Mouse (Mus musculus): ENCODE data around the gene Cspg5.

The Cspg5 gene

DNA sequence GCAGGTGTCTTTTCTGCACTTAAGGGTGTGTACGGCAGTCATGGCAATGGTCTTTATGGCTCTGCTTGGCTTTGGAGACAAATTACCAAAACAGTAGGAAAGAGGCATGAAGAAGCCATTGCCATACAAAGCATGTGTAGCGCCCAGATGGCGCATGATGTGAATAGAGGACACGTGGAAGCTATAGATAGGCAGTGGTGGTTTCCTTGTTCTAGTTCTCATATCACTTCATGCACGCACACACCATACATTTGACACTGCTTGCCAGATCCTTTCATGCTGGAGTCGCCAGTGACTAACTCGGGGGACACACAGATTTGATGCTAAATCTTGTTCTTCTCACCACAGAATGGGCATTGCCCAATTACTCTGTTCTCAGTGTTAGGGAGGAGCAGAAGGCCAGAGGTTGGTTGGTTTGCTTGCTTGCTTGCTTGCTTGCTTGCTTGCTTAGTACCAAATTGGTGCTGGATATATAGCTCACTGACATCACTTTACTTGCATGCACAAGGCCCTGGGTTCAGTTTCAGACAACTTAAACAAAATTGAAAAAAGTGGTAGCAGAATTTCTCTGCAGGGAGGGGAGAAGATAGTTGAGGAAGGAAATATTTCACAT is at the start of gene Cspg5:
Gene Cspg5 (plus strand): TSS at position 563 of the 613 bp plus-strand sequence.
- DNase-seq (ENCODE audit: low read depth) = peak; percentile 16

DNA sequence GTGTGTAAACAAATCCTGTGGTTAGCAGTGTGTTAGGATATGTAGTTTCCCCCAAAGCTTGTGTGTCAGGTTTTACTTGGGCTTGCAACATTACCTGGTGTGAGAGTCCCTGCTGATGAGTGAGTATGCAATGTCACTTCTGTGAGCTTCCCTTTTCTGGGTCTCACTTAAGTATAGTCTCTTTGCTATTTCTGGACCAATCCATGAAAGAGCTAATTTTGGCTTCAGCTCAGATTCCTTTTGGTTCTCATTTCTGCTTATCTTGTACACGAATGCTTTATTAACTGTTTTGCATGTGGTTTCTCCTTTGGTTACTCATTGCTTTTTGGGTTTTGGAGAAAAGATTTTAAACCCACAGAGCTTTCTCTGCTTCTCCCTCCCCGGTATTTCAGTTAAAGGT is 43.7 kb upstream of the Cspg5 start:
- peak; percentile 25 for DNase-seq (ENCODE audit: low read depth)

DNA sequence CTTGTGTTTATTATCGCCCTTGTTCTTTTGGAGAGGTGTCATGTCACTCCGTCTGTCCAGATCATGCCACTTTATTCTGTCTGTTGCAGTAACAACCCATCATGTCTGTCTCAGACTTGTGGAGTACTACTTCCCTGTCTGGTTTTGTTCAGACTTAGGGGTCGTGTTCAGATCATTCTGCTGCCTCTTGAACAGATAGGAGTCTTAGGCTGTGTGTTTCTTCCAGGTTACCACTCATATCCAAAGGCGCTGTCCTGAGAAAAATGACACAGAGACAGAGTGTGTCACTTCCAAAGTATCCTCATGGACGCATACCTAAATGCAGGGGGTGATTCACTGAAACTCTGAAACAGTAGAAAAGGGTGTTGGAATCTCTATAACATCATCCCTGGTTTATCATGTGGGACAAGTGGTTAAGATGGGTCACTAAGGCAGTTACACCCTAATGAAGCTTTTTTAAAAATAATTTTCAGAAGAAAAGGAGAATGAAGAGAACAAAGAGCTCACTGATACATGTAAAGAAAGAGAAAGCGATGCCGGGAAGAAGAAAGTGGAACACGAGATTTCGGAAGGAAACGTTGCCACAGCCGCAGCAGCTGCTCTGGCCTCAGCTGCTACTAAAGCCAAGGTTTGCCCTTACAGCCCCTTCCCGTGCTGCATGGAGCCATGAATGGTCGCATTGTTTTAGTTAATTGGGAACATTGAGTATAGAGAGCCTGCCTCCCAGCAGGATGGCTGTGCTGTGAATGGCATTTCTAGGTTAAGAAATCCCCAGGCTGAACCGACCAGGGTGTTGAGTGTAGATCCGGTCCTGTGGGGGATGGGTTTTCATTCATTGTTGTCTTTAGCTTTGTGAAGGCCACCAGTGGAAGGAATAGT is 37.8 kb upstream of the Cspg5 start:
- DNase-seq (ENCODE audit: low read depth) = no peak

DNA sequence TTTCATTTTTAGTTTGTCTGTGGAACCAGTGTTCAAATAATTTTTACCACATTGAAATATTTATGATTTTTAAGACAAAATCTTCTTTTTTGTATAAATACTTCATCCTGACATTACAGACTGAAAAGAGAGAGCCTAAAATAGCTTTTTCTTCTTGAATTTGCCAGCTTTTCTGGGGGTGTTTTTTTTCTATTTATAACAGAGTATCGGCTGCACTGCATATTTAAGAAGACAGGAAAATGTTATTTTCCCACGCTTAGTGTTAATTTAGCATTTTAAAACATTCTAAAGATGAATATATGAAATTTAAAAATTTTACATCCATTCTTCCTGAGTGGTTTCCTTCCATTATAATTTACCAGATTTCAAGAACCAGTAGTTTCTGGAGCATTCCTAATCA is 37.1 kb upstream of the Cspg5 start:
- no peak for DNase-seq (ENCODE audit: low read depth)

DNA sequence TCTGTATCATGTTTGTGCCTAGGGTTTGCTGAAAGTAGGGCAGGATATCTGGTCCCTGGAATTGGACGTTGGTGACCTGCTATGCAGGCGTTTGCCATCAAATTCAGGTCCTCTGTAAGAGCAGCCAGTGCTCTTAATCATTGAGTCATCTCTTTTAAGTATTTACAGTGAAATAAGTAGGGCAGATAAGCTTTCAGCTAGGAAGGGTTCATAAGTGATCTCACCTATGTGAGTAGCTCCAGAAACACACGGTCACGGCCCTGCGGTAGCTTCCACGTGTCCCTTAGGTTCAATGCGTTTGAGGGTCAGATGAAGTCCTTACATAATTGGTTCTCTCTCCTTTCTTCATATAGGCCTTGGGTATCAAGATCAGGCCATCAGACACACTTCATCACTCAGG is 35.3 kb upstream of the Cspg5 start:
- no peak for DNase-seq (ENCODE audit: low read depth)

DNA sequence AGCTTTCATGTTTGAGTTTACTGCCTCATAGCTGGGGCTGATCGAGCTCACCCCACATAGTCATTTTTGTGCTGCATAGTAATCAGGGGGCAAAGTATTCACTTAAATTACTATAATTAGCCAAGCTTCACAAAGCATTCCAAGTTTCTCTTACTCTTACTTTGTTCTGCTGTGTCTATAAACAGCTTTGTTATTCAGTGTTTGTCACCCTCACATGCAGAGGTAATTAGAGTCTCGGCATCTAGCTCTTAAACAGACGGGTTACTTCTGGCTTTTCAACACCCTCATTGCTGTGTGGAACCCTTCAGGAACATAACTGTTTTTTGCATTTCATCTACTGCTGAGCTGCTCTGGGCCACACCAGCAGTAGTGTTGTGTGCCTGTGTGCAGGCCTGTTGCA is 34.6 kb upstream of the Cspg5 start:
- no peak for DNase-seq (ENCODE audit: low read depth)

DNA sequence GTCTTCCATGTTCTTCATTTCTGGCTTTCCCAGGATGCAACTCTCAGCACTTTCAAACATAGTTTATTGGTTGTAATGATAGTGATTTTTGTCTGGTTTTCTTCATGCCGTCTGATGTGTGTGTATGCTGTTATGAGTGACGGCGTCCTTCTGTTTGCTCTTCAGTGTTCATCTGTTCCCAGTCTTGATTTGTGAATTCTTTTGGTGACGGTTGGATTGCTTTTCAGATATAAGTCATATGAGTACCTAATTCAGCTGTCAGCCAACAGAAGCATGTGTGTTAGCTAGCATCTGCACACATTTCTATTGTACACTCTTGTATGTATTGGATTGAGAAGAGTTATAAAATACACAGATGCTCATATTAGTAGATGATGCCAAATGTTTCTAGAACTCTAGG is 19.3 kb upstream of the Cspg5 start:
- DNase-seq (ENCODE audit: low read depth) = no peak

DNA sequence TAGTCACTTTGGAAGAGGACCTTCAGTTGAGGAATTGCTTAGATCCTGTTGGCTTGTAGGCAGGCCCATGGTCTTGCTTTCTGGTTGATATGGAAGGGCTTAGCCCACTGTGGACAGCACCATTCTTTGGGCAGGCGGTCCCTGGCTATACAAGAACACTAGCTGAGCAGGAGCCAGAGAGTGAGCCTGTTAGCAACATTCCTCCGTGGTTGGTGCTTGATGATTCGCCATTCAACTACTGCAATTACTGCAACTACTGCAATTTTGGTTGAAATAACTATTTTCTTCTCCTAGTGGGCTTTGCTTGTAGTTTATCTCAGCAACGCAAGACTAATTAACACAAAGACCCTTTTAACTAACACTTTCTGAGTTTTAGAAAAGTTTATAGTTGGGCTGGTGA is 17.4 kb upstream of the Cspg5 start:
- no peak for DNase-seq (ENCODE audit: low read depth)

DNA sequence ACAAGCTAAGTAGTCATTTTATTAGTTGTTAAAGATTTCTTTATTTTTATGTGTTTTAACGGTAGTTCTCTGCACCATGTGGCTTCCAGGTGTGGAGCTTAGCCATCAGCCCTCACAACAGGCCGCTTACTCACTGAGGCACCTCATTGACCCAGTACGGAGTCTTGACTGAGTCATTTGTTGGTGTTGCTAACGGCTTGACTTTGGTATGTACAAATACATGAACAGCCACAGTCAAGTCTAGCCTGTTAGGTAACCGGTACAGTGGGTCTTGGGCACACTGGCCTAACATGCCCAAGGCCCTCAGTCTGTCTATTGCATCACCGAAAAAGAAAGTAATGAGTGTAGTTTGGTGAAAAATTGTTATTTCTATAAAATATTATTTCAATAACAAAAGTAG is 14.9 kb upstream of the Cspg5 start:
- DNase-seq (ENCODE audit: low read depth) = peak; percentile 29

DNA sequence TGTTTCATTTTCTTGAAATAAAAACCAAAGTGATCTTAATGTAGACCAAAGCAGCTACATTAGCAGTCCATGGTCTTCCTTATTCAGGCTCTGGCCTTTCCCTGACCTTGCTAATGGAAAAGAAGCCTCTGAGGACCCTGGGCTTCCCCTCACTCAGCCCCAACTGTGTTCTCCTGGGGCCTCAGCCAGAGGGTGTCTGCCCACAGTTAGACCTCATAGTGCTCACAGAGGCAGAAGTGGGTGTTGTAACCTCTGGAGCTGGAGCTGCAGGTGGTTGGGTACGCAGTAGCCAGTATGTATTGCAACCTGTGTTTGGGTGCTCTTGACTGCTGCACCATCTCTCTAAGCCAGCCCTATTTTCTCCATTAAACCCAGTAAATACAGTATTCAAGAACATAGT is 14.5 kb upstream of the Cspg5 start:
- no peak for DNase-seq (ENCODE audit: low read depth)

DNA sequence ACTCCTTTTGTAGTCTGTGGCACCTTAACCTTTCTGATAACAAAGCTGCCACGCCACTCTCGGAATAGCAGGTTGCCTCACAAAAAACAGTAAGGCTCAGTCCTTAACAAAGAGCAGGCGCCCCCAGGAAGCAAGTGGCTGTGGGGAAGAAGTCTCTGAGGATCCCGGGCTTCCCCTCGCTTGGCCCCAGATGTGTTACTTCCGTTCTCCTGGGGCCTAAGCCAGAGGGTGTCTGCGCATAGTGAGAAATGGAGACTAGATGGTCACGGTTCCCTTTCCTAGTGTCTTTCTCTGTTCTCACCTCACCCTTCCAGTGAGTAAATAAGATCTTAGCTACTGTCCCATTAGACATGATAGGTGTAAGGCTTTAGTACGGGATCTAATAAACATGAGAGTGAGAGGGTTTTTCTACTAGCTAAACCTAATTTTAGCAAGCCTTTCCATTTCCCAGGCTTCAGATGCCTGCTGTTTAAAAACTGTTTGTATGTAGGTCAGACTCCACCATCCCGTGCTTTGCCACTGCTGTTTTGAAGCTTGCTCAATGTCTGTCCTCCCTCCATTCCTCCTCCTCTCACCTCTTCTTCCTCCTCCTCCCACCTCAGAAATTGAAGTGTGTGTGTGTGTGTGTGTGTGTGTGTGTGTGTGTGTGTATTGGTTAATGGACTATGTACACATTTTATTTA is 13.9 kb upstream of the Cspg5 start:
- no peak for DNase-seq (ENCODE audit: low read depth)

DNA sequence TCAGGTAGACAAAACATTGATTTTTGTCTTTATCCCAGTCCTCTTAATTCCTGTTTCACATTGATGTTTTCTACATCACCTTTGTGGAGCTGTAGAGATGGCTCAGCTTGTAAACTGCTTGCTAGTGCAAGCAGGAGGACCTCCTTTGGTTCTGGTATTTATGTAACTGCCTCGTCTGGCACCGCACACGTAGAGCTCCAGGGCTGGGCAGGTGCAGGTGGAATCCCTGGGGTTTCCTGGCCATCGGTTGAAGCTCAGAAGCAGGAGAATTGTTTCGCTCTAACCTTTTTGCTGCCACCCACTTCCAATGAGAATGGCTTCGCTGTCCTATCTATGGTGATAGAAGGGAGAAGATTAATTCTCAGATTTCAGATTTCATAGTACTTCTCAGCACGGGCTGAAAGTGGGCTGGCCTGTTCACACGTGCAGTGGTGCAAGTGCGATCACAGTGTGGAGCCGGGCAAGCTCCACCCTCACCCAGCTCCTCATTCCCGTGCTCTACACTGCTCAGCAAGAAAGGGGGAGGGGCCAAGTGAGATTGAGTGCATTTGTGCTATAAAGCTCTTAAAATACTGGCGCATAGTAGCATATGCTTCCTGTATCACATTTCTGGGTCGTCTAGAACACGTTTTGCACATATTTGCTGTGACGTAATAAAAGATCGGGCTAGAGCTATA is 13.1 kb upstream of the Cspg5 start:
- no peak for DNase-seq (ENCODE audit: low read depth)

DNA sequence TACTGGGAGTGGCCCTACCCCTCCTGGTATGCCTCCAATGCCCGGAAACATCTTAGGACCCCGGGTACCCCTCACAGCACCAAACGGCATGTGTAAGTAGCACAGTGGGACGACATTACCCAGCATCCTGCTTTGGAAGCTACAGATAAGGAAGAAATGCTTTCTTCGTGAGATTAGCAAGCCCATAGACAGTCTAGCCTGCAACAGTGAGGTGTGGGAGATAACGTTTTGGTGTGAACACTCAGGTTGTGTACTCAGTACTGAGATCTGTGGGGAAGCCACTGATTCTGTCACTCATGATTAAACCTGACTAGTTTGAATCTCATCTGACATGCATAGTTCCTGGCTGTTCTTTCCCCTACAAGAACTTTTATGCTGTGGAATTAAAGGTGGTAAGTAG is 8.6 kb upstream of the Cspg5 start:
- no peak for DNase-seq (ENCODE audit: low read depth)

DNA sequence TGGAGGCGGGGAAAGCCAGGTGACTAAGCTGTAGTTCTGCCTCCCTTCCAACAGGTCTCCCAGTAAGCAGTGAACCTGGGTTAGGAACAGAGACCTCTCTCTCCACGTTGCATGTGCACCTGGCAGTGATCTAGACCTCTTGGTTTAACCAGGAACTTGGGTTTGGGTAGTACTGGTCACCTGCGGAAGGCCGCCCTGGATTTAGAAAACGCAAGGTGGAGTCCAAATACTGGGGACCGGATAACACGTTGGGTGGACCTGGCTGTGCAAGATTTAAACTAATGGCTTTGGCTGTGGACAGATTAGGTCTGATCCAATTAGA is 945 bp downstream of the Cspg5 start:
- no peak for DNase-seq (ENCODE audit: low read depth)

DNA sequence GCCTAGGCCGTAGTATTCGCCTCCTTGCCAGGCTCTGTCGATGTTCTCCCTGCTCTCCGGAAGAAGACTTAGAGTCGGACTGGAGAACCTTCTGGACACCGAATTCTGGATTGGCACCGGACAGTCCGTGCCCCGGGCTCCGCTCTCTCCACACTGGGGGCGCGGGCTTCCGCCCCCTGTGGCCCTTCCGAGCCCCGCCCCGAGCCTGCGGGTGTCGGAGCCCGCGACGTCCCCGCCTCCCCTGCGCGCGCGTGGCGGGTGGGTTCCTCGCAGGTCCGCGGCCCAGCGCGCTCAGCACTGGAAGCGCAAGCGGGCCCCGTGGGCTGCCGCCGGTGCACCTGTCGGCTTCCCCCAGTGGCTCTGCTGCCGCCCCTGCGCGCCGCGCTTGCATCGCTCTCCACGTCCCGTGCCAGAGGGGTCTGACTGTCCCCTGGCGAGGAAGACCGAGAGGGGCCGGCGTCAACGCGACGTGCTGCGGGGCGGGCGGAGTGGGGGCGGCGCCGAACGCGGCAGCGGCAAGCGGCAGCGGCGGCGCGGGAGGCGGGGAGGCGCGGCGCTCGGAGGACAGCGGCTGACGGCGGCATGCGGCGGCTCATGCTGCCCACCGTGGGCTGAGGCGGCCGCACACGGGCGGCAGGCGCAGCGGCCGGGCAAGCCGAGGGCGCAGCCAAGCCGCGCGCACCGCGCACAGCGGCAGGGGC is 1.5 kb downstream of the Cspg5 start:
- DNase-seq (ENCODE audit: low read depth) = no peak

DNA sequence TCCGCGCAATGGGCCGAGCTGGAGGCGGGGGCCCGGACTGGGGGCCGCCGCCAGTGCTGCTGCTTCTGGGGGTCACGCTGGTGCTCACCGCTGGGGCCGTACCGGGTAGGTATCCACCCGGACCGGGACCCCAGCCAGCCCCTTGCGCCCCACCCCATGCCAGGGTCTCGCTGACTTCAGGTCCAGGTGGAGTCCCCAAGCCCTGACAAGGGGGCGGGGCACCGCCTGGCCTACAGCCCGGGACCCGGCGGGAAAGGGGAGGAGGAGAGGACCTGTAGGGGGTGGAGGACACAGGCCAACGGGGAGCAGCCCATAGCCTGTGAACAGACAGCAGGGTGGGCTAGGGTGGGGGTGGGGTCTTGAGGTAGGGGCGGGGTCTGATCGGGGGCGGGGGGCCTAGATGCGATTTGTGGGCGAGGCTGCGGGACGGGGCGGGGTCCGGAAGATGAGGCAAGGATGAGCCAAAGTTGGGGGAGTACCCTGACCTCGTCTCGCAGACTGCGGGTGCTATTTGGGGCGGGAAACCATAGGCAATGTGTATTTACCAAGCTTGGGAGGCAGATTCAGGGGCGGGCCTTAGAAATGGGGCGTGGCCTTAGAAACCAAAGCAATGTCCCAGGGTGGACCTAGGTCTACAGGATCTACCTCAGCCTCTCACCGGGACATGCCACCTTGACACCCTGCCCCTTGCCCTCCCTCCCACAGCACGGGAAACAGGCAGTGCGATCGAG is 2.2 kb downstream of the Cspg5 start:
- DNase-seq (ENCODE audit: low read depth) = no peak

DNA sequence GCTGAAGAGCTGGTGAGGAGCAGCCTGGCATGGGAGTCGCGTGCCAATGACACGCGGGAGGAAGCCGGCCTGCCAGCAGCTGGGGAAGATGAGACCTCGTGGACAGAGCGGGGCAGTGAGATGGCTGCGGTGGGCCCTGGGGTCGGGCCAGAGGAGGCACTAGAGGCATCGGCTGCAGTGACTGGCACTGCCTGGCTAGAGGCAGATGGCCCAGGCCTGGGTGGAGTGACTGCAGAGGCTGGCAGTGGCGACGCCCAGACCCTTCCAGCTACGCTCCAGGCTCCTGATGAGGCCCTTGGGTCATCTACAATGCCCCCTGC is 2.7 kb downstream of the Cspg5 start:
- no peak for DNase-seq (ENCODE audit: low read depth)

DNA sequence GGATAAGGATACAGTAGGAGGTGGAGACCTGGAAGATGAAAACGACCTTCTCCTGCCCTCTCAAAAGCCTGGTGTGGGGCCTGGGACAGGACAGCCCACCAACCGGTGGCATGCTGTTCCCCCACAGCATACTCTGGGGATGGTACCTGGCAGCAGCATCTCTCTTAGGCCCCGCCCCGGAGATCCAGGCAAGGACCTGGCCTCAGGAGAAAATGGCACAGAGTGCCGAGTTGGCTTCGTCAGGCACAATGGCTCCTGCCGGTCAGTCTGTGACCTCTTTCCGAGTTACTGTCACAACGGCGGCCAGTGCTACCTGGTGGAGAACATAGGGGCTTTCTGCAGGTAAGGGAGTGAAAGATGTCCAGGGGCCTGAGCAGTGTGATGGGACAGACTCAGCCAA is 3.5 kb downstream of the Cspg5 start:
- no peak for DNase-seq (ENCODE audit: low read depth)

DNA sequence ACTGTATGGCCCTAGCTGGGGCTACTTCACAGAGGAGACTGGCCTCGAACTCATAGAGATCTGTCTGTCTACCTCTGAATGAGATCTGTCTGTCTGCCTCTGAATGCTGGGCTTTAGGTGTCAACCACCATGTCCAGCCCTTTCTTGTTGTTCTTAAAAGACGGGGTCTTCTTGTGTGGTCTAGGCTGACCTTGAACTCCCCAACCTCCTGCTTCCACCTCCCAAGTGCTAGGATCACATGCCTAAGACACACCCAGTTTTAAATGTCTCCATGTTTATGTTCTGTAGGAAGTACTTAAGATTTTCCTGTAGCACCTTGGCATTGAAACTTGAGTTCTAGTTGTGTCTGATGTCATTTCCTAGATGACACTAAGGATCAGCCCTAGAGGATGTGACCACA is 5.3 kb downstream of the Cspg5 start:
- no peak for DNase-seq (ENCODE audit: low read depth)

DNA sequence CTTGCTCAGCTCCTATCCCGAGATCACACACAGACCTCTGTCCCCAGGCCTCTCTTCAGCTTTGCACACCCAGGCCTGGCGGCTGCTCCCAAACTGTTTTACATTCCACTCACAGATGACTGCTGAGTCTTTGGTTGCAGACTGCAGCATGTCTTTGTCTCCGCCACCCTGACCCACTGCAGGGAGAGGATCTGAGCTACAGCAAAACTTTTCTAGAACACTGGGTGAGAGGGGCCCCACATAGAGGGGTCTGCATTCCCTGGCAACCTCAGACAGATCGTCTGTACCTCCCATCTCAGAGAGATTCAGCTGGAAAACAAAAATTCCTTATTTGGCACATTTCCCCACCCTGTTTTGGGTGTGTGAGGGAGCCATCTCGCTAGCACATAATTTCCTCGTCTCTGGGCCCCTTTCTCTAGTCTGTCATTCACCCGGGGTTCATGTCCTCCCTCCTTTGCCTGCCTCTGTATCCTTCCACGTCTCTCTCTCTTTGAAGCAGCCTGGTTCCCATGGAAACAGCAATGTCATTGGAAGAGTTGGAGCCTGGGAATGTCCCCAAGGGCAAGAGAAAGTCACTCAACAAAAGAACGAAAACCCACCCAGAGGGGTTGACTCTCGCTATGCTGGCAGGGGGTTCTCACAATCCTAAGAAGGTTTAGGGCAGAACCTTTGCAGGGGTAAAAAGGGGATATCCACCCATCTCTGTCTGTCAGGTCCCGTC is 6.4 kb downstream of the Cspg5 start:
- no peak for DNase-seq (ENCODE audit: low read depth)

DNA sequence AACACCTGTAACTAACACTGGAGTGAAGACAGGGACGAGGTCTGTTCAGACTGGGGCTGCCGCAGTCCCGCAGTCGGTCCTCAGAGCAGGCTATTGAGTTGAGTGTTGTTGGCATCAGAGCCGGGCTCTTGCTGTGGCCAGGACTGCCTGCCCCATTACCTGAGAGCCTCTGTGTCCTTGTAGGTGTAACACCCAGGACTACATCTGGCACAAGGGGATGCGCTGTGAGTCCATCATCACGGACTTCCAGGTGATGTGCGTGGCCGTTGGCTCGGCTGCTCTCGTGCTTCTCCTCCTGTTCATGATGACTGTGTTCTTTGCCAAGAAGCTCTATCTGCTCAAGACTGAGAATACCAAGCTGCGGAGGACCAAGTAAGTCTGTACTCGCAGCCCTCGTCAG is 7.2 kb downstream of the Cspg5 start:
- DNase-seq (ENCODE audit: low read depth) = no peak

All from 416B (cell line).